Mouse (Mus musculus) T-helper 1 cell (primary cell): ENCODE data around the gene Armc2.

ENCODE experiments used
- in situ Hi-C: fragments of 300-600 bp; cut with MboI, MseI; formaldehyde crosslinking; loops from one replicate; pipeline ENCODE4 v1.15.1; 2025; ENCODE audit warnings: high pct_unique_total_duplicates

Armc2 gene

GRCm38 (mm10) chr10:41907950-41908349, 110.3 kb downstream of the Armc2 start:
- in situ Hi-C loops, result no loop called here

- in situ Hi-C loops, result no loop called here
Observed at GRCm38 (mm10) chr10:41907473-41907872, 110.8 kb downstream of the Armc2 start.

- in situ Hi-C loops, result no loop called here
Observed at GRCm38 (mm10) chr10:41901864-41902263, 116.4 kb downstream of the Armc2 start.

GRCm38 (mm10) chr10:41901456-41901855, 116.8 kb downstream of the Armc2 start:
- in situ Hi-C loops, result no loop called here

GRCm38 (mm10) chr10:41896865-41897264, 121.4 kb downstream of the Armc2 start:
- in situ Hi-C loops, result no loop called here

- in situ Hi-C loops, result no loop called here
Observed at GRCm38 (mm10) chr10:41896425-41896824, 121.8 kb downstream of the Armc2 start.

GRCm38 (mm10) chr10:41893433-41894411, 124.5 kb downstream of the Armc2 start:
- in situ Hi-C loops, result no loop called here

- in situ Hi-C loops, result no loop called here
Observed at GRCm38 (mm10) chr10:41891312-41891711, 126.9 kb downstream of the Armc2 start.

- in situ Hi-C loops, result no loop called here
Observed at GRCm38 (mm10) chr10:41890537-41890936, 127.7 kb downstream of the Armc2 start.

- in situ Hi-C loops, result loop anchor here (5.0 kb wide), 1 partner anchor 62 kb away; no protein-coding TSS in a partner anchor
Observed at GRCm38 (mm10) chr10:41889566-41889965, 128.7 kb downstream of the Armc2 start.

- in situ Hi-C loops, result loop anchor here (5.0 kb wide), 1 partner anchor 61 kb away; no protein-coding TSS in a partner anchor
Observed at GRCm38 (mm10) chr10:41888365-41888941, 129.8 kb downstream of the Armc2 start.

GRCm38 (mm10) chr10:41887080-41887821, 131.0 kb downstream of the Armc2 start:
- in situ Hi-C loops, result loop anchor here (5.0 kb wide), 1 partner anchor 60 kb away; no protein-coding TSS in a partner anchor

- in situ Hi-C loops, result no loop called here
Observed at GRCm38 (mm10) chr10:41883741-41884575, 134.3 kb downstream of the Armc2 start.

GRCm38 (mm10) chr10:41881438-41881837, 136.8 kb downstream of the Armc2 start:
- in situ Hi-C loops, result no loop called here

- in situ Hi-C loops, result no loop called here
Observed at GRCm38 (mm10) chr10:41880777-41881176, 137.5 kb downstream of the Armc2 start.

GRCm38 (mm10) chr10:41880206-41880605, 138.0 kb downstream of the Armc2 start:
- in situ Hi-C loops, result no loop called here

GRCm38 (mm10) chr10:41879675-41880074, 138.6 kb downstream of the Armc2 start:
- in situ Hi-C loops, result no loop called here

- in situ Hi-C loops, result no loop called here
Observed at GRCm38 (mm10) chr10:41878344-41878743, 139.9 kb downstream of the Armc2 start.

GRCm38 (mm10) chr10:41875624-41876023, 142.6 kb downstream of the Armc2 start:
- in situ Hi-C loops, result no loop called here

GRCm38 (mm10) chr10:41871564-41871963, 146.7 kb downstream of the Armc2 start:
- in situ Hi-C loops, result loop anchor here (5.0 kb wide), 1 partner anchor 101 kb away; no protein-coding TSS in a partner anchor

- in situ Hi-C loops, result loop anchor here (5.0 kb wide), 1 partner anchor 102 kb away; no protein-coding TSS in a partner anchor
Observed at GRCm38 (mm10) chr10:41870101-41870500, 148.1 kb downstream of the Armc2 start.
